Mouse (Mus musculus) MEL (cell line): ENCODE results near the gene Stra8. TPM values are rescaled to one million over a fixed set of nuclear protein-coding genes. Genes with fewer than 3 reads are reported as not detected.

Source experiments
- DNase-seq: peaks from one replicate; pipeline ENCODE4 v3.0.0; 2011; ENCODE audit warnings: low read depth, low spot score
- H3K27ac ChIP-seq: 2 replicates; pipeline ENCODE4 v1.5.1; 2012; ENCODE audit warnings: low read depth, mild to moderate bottlenecking, control low read depth, low read length, moderate library complexity; ENCODE audit not compliant: control insufficient read depth
- H3K27me3 ChIP-seq, 2 experiments: fragments of 150-350 bp in 1 of 2; sonication (generic) in 1 of 2; 2 replicates each; pipeline ENCODE4 v1.6.1; 2012; ENCODE audit warnings: low read length in 2 of 2, mild to moderate bottlenecking in 2 of 2, improper control_type of control experiment in 1 of 2, moderate library complexity in 1 of 2; ENCODE audit not compliant: insufficient read depth in 2 of 2, control insufficient read depth in 1 of 2
- H3K36me3 ChIP-seq, 2 experiments: 2 replicates each; pipeline ENCODE4 v1.6.1; 2012 to 2014; ENCODE audit warnings: low read length in 2 of 2, improper control_type of control experiment in 1 of 2, inconsistent platforms in 1 of 2, mild to moderate bottlenecking in 1 of 2; ENCODE audit not compliant: insufficient read depth in 2 of 2, control insufficient read depth in 1 of 2
- H3K4me1 ChIP-seq, 2 experiments: fragments of 150-350 bp in 1 of 2; sonication (generic) in 1 of 2; 2 replicates each; pipeline ENCODE4 v1.6.1; 2012; ENCODE audit warnings: low read length in 2 of 2, improper control_type of control experiment in 1 of 2, mild to moderate bottlenecking in 1 of 2; ENCODE audit not compliant: insufficient read depth in 2 of 2, control insufficient read depth in 1 of 2
- H3K4me3 ChIP-seq, 2 experiments: fragments of 150-350 bp in 1 of 2; sonication (generic) in 1 of 2; 2 replicates each; pipeline ENCODE4 v1.5.1; 2012; ENCODE audit warnings: low read depth in 2 of 2, low read length in 2 of 2, mild to moderate bottlenecking in 2 of 2, moderate library complexity in 2 of 2, control low read depth in 1 of 2, improper control_type of control experiment in 1 of 2; ENCODE audit not compliant: control insufficient read depth in 1 of 2, insufficient read depth in 1 of 2
- H3K79me2 ChIP-seq: 2 replicates; pipeline ENCODE4 v1.6.1; 2012; ENCODE audit warnings: mild to moderate bottlenecking, low read length, moderate library complexity; ENCODE audit not compliant: control insufficient read depth, poor library complexity, insufficient read depth
- H3K9ac ChIP-seq: 2 replicates; pipeline ENCODE4 v1.6.1; 2012; ENCODE audit warnings: low read depth, mild to moderate bottlenecking, control low read depth, low read length, moderate library complexity; ENCODE audit not compliant: control insufficient read depth, poor library complexity, severe bottlenecking
- H3K9me3 ChIP-seq: fragments of 150-350 bp; sonication (generic); replicated peaks from 2 replicates; pipeline ENCODE4 v1.6.1; 2012; ENCODE audit warnings: mild to moderate bottlenecking, low read length, improper control_type of control experiment, moderate library complexity; ENCODE audit not compliant: insufficient read depth
- GATA1 ChIP-seq: IDR thresholded peaks from 2 replicates; pipeline ENCODE4 v1.6.1; 2011; ENCODE audit warnings: low read depth, low read length, improper control_type of control experiment
- HCFC1 ChIP-seq: IDR thresholded peaks from 2 replicates; pipeline ENCODE4 v1.6.1; 2012; ENCODE audit warnings: low read depth, mild to moderate bottlenecking, inconsistent platforms, low read length, improper control_type of control experiment, moderate library complexity
- JUND ChIP-seq: IDR thresholded peaks from 2 replicates; pipeline ENCODE4 v1.6.1; 2011; ENCODE audit warnings: low read depth, mild to moderate bottlenecking, improper control_type of control experiment, low read length
- MAFK ChIP-seq: IDR thresholded peaks from 2 replicates; pipeline ENCODE4 v1.6.1; 2011; ENCODE audit warnings: low read depth, mild to moderate bottlenecking, low read length, improper control_type of control experiment, borderline replicate concordance
- MAZ ChIP-seq: IDR thresholded peaks from 2 replicates; pipeline ENCODE4 v1.6.1; 2012; ENCODE audit warnings: low read depth, mild to moderate bottlenecking, inconsistent platforms, low read length, improper control_type of control experiment
- NRF1 ChIP-seq: IDR thresholded peaks from 2 replicates; pipeline ENCODE4 v1.6.1; 2014; ENCODE audit warnings: low read depth, mild to moderate bottlenecking, inconsistent platforms, low read length, improper control_type of control experiment, moderate library complexity; ENCODE audit not compliant: poor library complexity, insufficient read depth, severe bottlenecking
- POLR2AphosphoS5 ChIP-seq: IDR thresholded peaks from 2 replicates; pipeline ENCODE4 v1.6.1; 2012; ENCODE audit warnings: low read depth, borderline replicate concordance, mild to moderate bottlenecking, inconsistent platforms, low read length, moderate library complexity, mixed read lengths
- TAL1 ChIP-seq: IDR thresholded peaks from 2 replicates; pipeline ENCODE4 v1.6.1; 2012; ENCODE audit warnings: mild to moderate bottlenecking, inconsistent platforms, low read length, moderate library complexity, mixed read lengths
- ZMIZ1 ChIP-seq: IDR thresholded peaks from 2 replicates; pipeline ENCODE4 v1.6.1; 2012; ENCODE audit warnings: low read depth, mild to moderate bottlenecking, inconsistent platforms, low read length, improper control_type of control experiment, moderate library complexity
- ZNF384 ChIP-seq: IDR thresholded peaks from 2 replicates; pipeline ENCODE4 v1.6.1; 2012; ENCODE audit warnings: low read depth, mild to moderate bottlenecking, inconsistent platforms, low read length, improper control_type of control experiment
- polyA plus RNA-seq, 2 experiments: library from polyadenylated mRNA; stranded (reverse) in 1 of 2; unstranded in 1 of 2; fragments of >175 nt in 1 of 2; fragments of >200 nt in 1 of 2; gene quantifications; 2 replicates each; pipeline versions ENCODE4 v1.2.1 to v1.2.4; 2012; ENCODE audit warnings: low replicate concordance in 2 of 2, low read depth in 1 of 2; ENCODE audit not compliant: insufficient read length in 2 of 2, insufficient read depth in 1 of 2, missing spikeins in 1 of 2
- total RNA-seq: library from RNA; depleted of rRNA; stranded (reverse); fragments of 300-350 nt; gene quantifications from 2 replicates; pipeline ENCODE4 v1.2.3, GENCODE M21; 2012

Gene Stra8
- total and polyA plus RNA-seq, 3 experiments, result not detected

DNA sequence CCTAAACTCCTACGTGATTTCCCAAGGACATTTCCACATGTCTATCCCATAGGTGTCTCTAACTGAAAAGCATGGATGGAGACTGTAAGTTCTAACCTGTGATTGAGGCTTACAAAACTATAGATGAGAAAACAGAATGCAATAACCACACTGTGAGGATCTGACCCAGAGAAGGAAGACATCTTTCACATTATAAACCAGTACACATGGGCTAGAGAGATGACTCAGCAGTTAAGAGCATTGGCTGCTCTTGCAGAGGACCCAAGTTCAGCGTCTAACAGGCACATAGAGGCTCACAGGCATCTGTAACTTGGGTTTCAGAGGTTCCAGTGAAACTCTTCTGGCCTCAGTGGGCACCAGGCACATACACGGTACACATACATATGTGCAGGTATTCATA lies 5.5 kb upstream of the Stra8 start:
- Histone ChIP-seq H3K27me3 (no peaks in the 10 kb centered on the region), H3K4me1 (peaks cover 3 to 6% of the 10 kb centered on the region in 2 experiments; a peak in 3 of 4 replicates), H3K4me3 (no peak overlapping the region), H3K79me2 (0 out of 2 replicates have a peak, but pooled peaks cover 2% of the 10 kb centered on the region), H3K36me3 (peaks cover 0 to 9% of the 10 kb centered on the region in 2 experiments; a peak in 2 of 4 replicates), H3K9ac (no peak overlapping the region), H3K27ac (no peak overlapping the region), H3K9me3 (no peaks in the 10 kb centered on the region)
- DNase-seq, result peak; percentile 38
- TF ChIP-seq TAL1 (no peak), MAFK (peak; percentile 65; the same call in 1 of the 2 replicates), ZNF384 (no peak), NRF1 (no peak), GATA1 (no peak)

- TF ChIP-seq HCFC1 (no peak), POLR2AphosphoS5 (no peak), ZMIZ1 (no peak), JUND (no peak), NRF1 (no peak)
- TF ChIP-seq, all 39 proteins: peak for 0
- H3K4me1 ChIP-seq, result no peaks in the 10 kb centered on the region
- H3K27ac ChIP-seq, result no peak overlapping the region
- H3K4me3 ChIP-seq, result no peak overlapping the region
- H3K79me2 ChIP-seq, result no peaks in the 10 kb centered on the region
- no peaks in the 10 kb centered on the region; a peak in 1 of 4 replicates for H3K36me3 ChIP-seq
- no peak for DNase-seq
- H3K27me3 ChIP-seq, result no peaks in the 10 kb centered on the region; a peak in 2 of 4 replicates
- H3K9me3 ChIP-seq, result no peaks in the 10 kb centered on the region
- no peak overlapping the region for H3K9ac ChIP-seq
These were observed 817 bp upstream of the Stra8 start for GRCm38 (mm10) chr6:34919146-34919545.

DNA sequence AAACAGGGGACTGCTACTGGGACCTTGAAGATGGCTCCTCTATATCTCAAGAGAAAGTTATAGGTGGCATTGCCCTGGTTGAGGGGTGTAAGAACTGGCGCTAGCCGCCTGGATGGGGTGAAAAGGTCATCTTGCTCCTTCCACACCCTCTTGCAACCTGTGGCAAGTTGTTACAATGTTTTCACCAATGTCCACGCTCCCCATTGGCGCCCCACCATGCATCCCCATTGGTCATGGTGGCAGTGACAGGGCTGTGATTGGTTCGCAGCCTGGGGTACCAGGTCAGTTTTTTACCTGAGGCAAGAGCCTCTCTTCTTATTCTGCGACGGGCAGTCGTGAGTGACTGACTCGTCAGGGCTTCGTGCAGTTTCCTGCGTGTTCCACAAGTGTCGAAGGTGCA lies 668 bp downstream of the Stra8 start:
- DNase-seq, result no peak
- Histone ChIP-seq H3K27me3 (no peaks in the 10 kb centered on the region; a peak in 2 of 4 replicates), H3K36me3 (no peaks in the 10 kb centered on the region), H3K27ac (no peak overlapping the region), H3K79me2 (no peaks in the 10 kb centered on the region), H3K4me3 (no peak overlapping the region), H3K9me3 (no peaks in the 10 kb centered on the region), H3K9ac (no peak overlapping the region), H3K4me1 (no peaks in the 10 kb centered on the region)
- TF ChIP-seq MAZ (no peak), ZNF384 (no peak)
